Mouse (Mus musculus) mesoderm, embryonic 11.5 days (tissue): ENCODE results near the gene Elof1.

ENCODE experiments used
- DNase-seq: peaks from one replicate; pipeline ENCODE4 v3.0.0-alpha.2; 2012; ENCODE audit warnings: low read depth, low spot score

Gene Elof1

DNA sequence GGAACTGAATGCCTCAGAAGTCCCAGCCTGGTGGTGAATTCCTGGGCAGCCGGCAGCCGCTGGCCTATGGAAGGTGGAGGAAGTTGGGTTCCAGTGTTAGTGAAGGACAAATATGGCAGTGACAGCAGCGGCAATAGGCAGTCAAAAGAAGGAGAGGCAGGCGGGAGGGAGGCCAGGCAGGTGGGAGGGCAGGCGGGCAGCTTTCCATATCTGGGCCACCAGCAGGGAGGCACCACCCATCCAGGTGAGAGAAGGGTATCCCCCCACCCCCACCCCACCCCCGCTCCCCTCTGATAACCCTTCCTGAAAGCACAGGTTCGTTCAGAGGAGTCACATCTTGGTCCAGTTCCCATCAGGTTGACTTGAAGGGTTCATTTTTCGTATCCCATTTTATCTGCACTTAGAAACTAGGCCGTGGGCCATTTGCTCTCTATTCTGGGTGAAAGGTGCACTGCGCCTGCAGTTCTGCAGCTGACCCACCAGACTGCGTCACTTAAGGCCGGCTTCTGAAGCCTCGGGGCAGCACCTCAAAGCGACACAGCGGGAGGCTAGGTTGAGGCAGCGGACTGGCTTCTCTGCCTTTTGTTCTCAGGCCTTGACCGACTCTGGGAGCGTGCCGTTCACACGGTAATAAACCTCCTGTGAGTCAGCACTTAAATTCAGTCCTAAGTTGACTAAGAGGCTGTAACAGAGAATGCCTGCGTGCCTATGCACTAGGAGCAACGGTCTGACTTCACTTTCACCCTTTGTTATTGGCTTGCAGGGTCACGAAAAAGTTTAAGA lies 20.0 kb upstream of the Elof1 start:
- peak; percentile 69 for DNase-seq

DNA sequence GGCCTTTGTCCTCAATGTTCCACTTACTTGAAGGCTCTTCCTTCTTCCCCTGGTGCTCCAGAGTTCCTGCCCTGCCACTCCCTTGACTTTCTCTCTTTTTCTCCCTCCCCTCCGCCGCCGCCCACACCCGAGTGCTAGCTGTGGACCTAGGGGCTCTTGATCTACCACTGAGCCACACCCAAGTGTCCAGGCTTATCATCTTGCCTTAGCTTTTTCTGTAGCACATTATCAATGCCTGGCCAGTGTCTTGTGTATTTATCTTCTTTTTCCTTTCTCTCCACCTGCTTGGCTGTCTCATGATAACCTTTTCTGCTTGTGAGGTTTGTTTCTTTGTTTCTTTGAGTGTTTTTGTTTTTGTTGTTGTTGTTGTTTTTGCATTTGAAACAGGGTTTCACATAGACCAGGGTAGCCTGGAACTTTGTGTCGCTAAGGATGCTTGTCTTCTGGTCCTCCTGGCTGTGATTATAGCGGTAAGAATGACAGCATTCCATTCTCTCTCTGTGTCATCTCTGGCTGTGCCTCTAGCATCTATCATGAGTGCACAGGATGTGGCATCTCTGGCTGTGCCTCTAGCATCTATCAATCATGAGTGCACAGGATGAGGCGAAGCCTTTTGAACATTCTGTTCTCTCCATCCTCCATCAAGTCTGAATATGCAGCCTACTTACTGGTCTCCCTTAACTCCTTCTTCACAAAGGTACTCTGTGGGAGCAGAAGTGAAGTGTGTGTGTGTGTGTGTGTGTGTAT lies 18.8 kb upstream of the Elof1 start, which contains the start of gene Acp5:
Acp5 (minus strand) TSS at position 68 of the 747 bp plus-strand sequence.
- no peak for DNase-seq

DNA sequence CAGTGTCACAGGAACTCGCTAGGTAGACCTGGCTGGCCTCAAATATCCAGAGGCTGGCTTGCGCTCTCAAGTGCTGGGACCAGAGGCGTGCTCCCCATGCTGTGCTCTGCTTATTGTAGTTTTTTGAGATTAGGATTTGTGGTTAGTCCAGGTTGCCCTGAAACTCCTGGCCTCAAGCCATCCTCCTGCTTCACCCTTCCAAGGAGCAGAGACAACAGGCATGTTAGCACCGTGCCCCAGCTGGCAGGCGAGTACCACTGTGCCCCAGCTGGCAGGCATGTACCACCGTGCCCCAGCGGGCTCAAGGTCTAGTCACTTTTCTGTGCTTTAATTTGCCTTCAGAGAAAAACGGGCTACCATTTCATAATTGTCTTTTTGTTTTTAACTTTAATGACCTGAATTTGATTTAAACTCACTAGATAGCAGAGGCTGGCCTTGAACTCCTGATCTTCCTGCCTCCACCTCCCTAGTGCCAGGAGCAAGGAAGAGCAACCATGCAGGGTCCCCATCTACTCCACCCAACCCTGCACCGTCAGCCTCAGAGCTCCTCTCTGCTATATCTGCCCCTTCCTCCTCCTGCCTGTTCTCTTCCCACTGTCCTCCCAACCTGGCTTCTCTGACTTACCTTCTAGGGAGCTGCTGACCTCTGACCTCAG lies 18.1 kb upstream of the Elof1 start:
- no peak for DNase-seq

DNA sequence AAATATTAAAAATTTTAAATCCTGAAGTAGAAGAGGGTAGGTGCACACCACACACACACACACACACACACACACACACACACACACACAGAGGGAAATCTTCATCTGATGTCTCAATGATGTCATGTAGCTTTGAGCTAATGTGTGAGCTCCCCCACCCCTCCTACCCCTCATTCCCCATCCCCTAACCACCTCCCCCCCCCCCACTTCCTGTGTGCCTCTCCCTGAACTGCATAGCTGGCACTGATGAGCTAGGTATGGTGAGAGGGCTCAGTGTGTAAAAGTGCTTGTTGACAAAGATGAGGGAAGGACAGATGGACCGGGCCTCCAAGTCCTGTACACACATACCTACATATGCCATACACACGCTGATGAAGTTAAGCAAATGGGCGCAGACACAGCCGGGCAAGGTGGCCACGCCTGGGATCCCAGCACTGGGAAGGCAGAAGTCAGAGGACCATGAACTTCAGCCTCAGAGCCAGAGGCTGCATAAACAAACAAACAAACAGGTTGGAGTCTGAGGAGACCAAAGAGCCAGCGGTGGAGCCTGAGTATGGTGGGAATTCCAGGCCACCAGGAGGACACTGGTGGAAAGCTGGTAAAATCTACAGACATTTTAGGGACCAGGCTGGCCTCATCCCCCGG lies 17.4 kb upstream of the Elof1 start:
- DNase-seq, result no peak

DNA sequence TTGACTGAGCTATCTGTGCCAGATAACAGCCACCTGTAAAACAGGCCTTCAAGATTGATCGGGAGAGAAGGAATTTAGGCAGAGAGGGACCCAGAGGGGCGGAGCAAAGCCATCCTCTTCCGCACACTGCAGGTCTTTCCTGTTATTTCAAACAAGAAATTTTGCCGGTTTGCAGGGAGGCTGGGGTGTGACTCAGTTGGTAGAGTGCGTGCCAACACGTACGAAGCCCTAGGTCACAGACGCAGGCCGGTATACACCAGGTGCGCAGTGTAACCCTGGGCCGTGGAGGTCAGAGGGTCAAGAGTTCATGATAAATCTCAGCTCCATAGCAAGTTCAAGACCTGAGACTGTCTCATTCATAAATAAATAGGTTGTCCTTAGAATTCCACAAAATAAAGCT lies 15.2 kb upstream of the Elof1 start:
- DNase-seq, result no peak

DNA sequence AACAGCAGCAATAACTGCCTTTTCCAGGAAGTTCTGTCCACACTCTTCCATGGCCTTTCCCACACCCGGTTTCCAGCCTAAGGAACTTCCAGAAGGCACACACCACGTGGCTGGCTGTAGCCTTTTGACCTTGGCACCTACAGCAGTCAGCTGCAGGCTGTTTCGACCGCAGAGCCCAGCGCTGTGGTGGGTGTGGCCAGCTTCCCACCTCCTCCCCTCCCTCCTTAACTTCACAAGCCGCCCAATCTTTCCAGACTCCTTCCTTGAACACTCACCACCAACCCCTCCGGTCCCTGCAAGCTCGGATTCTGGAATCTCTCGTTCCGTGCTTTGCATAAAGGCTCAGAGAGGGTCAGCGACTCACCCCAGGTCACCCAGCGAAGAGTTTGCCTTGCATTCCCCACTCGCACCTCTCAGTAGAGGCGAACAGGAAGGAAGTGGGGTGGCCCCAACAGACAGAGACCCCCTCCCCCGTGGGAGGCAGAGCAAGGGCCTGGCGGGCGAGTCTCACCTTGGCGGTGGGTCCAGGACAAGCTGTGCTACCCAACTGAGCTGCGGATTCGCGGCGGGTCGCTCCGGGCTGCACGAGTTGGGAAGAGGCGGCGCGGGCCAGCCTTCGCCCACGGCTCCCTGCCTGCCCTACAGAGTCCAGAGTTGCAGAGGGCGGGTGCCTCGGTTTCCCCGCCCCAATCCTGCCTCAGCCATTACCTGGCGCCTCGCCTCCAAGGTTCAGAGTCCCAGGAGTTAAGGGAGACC lies 14.4 kb upstream of the Elof1 start:
- no peak for DNase-seq

DNA sequence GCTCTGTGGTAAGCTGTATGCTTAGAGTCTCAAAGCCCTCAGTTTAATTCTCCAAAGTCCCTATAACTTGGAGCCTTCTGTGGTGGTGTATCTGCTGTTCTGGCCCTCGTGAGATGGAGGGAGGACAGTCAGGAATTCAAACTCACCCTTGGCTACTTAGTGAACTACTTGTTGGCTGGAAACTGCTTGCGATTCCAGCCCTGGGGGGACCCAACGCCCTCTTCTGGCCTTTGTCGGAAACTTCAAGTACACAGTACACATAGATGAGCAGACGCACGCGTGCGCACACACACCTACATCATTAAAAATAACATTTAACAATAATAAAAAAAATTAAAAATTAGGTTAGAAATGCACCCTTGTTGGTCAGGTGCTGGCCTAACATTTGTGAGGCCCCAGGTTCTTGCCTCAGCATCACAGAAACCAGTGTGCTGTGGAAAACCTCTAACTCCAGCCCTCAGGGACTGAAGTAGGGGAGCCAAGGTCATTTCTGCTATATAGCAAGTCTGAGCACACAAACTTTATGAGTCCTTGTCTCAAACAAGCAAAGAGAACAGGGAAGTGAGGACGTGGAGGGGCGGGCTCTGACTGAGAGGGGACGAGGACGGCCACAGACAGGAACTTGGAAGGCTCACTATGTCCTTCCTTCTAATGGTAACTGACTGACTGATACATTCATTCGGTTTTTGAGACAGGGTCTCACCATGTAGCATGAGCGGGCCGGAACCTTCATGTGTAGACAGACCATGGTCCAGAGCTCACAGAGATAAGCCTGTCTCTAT lies 8.5 kb upstream of the Elof1 start:
- DNase-seq, result no peak

DNA sequence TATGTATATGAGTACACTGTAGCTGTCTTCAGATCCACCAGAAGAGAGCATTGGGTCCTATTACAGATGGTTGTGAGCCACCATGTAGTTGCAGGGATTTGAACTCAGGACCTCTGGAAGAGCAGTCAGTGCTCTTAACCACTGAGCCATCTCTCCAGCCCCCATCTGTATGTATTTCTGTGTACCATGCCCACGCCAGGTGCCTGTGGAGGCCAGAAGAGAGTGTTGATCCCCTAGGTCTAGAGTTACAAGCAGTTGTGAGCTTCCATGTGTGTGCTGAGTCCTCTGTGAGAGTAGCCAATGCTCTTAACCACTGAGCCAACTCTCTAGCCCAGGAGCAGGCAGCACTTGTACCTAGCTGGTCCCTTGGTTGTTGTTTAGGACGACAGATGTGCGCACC lies 7.2 kb upstream of the Elof1 start:
- DNase-seq, result no peak

DNA sequence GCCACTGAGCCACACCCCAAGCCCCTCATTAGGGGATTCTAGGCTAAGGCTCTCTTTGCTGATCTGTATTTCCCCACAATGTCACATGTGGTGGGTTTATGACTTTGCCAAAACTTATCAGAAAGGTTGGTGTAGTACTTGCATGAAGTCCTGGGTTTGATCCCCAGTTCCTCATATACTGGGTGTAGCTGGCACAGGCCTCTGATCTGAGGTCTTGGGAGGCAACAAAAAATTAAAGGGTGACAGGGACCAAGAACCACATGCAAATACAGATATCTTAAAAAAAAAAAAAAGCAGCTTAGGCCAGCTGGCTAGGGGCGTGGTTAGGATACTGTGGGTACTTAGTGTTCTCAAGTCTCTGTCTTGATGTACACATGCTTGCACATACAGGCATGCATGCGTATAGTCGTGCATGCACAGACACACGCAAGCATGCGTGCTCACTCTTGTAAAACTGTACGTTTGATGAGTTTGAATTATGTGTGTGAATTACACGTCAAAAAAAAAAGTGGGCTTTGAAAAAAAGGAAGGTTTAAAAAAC lies 6.2 kb upstream of the Elof1 start:
- DNase-seq, result no peak

DNA sequence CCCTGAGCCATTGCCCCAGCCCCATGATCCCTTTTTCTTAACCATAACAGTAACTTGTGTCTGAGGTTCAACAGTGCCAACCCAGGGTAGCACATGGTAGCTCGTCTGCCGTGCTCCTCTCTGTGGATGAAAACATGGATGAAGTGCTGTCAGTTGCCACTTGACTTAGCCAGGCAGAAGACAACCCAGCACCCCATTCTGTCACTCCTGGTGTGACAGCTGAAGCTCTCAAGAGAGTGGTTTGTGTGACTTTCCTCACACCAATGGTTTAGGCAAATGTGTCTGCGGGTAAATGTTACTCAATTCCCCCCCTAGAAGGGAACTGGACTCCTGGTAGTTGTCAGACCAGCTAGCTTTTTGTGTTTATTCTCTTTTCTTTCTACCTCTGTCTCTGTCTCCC lies 5.0 kb upstream of the Elof1 start:
- DNase-seq, result no peak

DNA sequence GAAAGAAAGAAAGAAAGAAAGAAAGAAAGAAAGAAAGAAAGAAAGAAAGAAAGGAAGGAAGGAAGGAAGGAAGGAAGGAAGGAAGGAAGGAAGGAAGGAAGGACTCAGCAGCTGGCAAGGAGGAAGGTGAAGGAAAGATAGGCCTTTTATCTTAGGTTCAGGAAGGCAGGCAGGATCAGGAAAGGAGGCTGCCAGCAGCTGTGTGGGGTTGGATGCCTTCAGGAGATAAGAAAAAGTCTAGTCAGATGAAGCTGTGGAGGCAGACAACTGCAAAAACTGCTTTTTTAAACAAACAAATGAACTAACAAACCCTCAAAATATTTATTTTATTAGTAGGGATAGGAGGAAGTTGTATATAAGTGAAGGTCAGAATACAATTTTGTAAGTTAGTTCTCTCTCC lies 4.6 kb upstream of the Elof1 start:
- no peak for DNase-seq

DNA sequence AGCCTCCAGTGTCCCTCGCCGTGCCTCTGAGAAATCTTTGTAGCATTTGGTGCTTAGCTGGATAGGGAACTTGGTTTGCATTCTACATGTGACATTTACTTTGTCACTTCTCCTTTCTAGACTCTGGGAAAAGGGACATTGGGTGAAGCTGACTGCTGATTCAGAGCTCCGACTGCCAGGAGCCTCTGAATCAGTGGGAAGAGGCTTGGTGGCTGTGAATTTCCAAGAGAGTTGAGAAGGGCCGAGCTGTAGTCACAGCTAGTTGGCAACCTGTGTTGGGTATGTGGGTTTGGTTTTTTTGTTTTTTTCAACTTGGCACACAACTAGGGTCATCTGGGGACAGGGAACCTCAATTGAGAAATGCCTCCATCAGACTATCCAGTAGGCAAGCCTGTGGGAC lies 2.6 kb upstream of the Elof1 start:
- DNase-seq, result no peak

DNA sequence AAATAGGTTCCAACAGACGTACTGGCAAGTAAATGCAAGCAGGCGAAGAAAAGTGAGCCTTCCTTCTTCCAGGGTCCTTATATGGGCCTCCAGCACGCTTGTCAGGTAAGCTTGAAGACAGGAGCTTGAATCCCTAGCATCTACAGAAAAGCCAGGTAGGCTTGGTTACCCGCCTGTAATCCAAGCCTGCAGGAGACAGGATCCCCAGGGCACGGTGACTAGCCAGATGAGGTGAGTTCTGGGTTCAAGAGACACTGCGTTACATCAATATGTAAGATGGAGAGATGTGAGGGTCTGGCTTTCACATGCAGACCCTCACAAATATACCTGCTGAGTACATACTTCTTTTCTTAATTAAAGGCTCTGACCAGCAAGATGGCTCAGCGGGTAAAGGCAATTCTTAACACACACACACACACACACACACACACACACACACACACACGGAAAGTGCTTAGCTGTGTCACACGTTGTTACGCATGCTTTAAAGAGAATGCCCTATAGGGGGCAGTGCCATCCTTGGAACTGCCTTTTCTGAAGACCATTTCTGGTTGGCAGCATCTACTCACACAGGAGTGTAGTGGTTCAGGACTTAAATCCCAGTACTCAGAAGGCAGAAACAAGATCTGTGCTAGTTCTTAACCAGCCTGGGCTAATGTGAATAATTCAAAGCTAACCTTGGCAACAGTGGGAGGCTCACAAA lies 933 bp upstream of the Elof1 start:
- peak; percentile 73 for DNase-seq

DNA sequence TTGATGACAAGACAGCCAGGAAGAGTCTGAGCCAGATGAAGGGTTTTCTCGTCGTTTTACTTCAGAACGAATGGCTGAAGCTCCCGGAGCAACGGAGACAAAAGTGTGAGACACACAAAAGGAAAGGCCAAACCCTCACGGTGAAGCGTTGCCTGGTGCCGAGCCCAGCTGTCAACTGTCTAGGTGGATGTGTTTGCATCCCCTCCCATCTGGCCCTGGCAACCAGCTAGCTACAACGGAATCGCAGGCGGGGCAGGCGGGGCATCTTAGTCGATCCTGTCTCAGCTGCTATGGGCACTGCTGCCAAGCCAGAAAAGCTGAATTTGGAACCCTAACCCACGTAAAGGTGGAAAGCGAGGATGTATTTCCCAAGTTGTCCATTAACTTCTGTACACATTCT lies 886 bp downstream of the Elof1 start:
- peak; percentile 33 for DNase-seq

DNA sequence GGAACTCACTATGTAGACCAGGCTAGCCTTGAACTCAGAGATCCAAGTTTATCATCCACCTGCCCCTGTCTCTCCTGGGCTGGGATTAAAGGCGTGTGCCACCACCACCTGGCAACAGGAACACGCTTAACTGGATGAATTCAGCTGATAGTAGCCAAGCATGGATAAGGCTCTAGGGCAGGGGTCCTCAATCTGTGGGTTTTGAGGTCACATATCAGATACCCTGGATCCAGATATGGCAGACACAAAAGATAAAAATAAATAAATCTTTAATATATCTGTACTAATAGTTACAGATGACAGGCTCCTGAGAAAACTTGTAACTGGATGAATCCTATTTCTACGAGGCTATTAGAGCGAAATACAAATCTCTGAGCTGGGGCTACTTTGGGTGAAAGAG lies 1.3 kb downstream of the Elof1 start:
- DNase-seq, result no peak

DNA sequence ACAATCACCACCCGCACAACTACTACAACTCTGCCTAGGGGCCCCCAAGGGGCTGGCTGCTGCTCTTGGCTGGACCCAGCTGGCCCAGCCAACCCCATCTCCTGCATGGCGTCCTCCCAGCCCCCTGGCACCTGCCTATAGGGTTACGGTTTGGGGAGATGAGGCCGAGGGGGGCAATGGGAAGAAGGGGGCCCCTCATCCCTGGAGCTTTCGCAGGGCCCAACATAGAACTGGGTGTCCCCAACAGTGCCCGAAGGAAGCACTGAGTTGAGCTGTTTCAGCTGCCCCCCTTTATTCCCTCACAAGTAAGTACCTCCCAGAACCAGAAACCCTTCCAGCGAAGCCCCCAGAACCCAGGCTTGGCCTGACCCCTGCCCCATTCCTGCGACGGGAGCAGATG lies 8.8 kb downstream of the Elof1 start:
- no peak for DNase-seq

DNA sequence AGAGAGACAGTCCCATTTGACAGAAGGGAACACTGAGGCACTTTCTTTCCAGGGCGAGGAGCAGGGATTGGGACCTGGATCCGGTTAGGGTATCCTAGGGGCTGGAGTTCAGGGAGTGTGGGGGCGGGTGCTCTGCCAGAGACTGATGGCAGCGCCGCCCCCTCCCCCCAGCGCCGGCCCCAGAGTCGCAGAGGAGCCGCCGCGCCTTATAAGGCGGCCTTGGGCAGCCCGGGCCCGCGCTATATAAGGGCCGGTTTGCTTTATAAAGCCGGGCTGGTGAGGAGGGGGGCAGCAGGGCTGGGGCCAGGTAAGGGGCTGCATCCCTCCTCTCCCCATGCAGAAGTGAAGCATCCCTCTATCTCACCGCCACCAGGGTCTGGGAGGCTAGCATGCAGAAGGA lies 17.1 kb downstream of the Elof1 start:
- DNase-seq, result no peak

DNA sequence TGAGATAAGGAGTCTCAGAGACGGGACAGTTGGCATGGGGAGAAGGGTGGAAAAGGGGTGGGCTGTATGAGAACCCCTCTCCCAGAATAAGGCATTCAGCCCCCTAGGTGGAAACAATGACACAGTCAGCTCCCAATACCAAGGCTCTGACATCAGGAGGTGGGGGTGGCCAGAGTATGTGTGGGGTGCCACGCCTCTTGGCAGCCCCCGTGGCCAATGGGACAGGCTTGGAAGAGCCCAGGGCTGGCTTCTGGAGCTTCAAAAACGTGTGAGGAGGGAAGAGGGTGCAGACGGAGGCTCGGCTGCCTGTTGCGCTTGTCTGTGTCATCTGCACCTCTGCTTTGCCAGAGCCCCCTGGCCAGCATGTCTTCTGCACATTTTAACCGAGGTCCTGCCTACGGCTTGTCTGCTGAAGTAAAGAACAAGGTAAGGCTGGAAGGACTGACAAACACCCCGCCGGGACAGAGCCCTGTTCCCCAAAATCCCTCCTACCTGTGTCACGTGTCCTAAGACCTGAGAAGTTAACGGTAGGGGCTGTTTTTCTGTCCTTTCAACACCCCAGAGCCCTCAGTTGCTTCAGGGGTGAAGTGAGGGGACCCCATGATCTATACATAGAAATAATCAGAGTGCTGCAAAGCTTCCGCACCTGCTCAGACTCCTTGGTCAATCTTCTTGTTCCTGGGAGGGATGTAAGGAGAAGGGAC lies 17.8 kb downstream of the Elof1 start, which contains the start of gene Cnn1:
Cnn1 (plus strand) TSS at position 224 of the 704 bp plus-strand sequence.
- no peak for DNase-seq

DNA sequence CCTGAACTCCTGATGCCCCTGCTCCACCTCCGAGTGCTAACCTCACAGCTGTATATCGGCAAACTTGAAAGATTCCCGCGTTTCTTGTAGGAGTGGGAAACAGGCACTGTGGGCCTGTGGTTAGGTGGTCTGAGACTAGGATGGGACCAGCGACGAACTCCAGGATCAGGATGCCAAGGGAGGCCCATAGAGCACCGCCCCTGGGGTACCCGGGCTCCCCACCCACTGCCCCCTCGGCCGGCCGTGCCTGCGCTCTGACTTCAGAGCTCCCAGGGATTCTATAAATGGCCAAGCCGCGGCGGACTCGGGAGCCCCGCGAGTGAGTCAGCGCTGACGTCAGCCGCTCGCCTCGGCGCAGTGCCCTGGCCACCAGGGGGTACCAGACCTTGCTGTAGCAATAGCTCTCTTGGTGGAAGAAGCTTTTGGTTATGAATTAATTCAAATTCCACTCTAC lies 21.1 kb downstream of the Elof1 start:
- peak; percentile 74 for DNase-seq
